Mouse (Mus musculus) heart, embryonic 14.5 days (tissue): ENCODE results near the gene Lhfpl3. TPM values are rescaled to one million over a fixed set of nuclear protein-coding genes. Genes with fewer than 3 reads are reported as not detected.

Experiments
- ATAC-seq: fragments of 200-750 bp; cut with Nextera tagmentation; 2 replicates; pipeline ENCODE4 v1.8.0; 2017; ENCODE audit warnings: low read depth, moderate TSS enrichment; ENCODE audit not compliant: insufficient number of reproducible peaks, insufficient read depth, low FRiP score
- H3K27ac ChIP-seq, 2 experiments: fragments of 200-500 bp in 1 of 2; fragments of 300-500 bp in 1 of 2; sonication (generic) in 1 of 2; replicated peaks in 1 of 2; 2 replicates each; pipeline ENCODE4 v1.5.1; 2012 to 2014; ENCODE audit warnings: low read depth in 2 of 2, low read length in 2 of 2, control low read depth in 1 of 2, mild to moderate bottlenecking in 1 of 2, mixed read lengths in 1 of 2; ENCODE audit not compliant: control insufficient read depth in 1 of 2, insufficient read depth in 1 of 2
- H3K27me3 ChIP-seq: fragments of 300-500 bp; sonication (generic); 2 replicates; pipeline ENCODE4 v1.6.1; 2014; ENCODE audit warnings: mild to moderate bottlenecking, low read length, control low read depth; ENCODE audit not compliant: control insufficient read depth, insufficient read depth
- H3K36me3 ChIP-seq: fragments of 300-500 bp; sonication (generic); 2 replicates; pipeline ENCODE4 v1.6.1; 2014; ENCODE audit warnings: mild to moderate bottlenecking, control low read depth, low read length, mixed read lengths; ENCODE audit not compliant: control insufficient read depth, insufficient read depth
- H3K4me1 ChIP-seq, 2 experiments: fragments of 200-500 bp in 1 of 2; fragments of 300-500 bp in 1 of 2; sonication (generic) in 1 of 2; 2 replicates each; pipeline ENCODE4 v1.6.1; 2012 to 2014; ENCODE audit warnings: low read length in 2 of 2, control low read depth in 1 of 2, mixed read lengths in 1 of 2; ENCODE audit not compliant: control insufficient read depth in 2 of 2, insufficient read depth in 2 of 2
- H3K4me2 ChIP-seq: fragments of 300-500 bp; sonication (generic); 2 replicates; pipeline ENCODE4 v1.6.1; 2014; ENCODE audit warnings: mild to moderate bottlenecking, low read length
- H3K4me3 ChIP-seq, 2 experiments: fragments of 200-500 bp in 1 of 2; fragments of 300-500 bp in 1 of 2; sonication (generic) in 1 of 2; 2 replicates each; pipeline ENCODE4 v1.5.1; 2012 to 2014; ENCODE audit warnings: low read length in 2 of 2, mild to moderate bottlenecking in 2 of 2, control low read depth in 1 of 2, low read depth in 1 of 2, moderate library complexity in 1 of 2; ENCODE audit not compliant: control insufficient read depth in 1 of 2, insufficient read depth in 1 of 2
- H3K9ac ChIP-seq: fragments of 300-500 bp; sonication (generic); 2 replicates; pipeline ENCODE4 v1.6.1; 2014; ENCODE audit warnings: mild to moderate bottlenecking, low read length
- H3K9me3 ChIP-seq: fragments of 300-500 bp; sonication (generic); 2 replicates; pipeline ENCODE4 v1.6.1; 2016; ENCODE audit warnings: low read length, control low read depth; ENCODE audit not compliant: control insufficient read depth
- WGBS: fragments of 180-500 bp; shearing (Covaris S2); extraction: QIAGEN DNeasy Blood & Tissue Kit; methylation state at CpG from one replicate; pipeline ENCODE4 v1.1.7; 2014; 5-methylcytosine and 5-hydroxymethylcytosine counted together
- polyA plus RNA-seq: library from polyadenylated mRNA; unstranded; fragments of >200 nt; fragmentation: Nextera tagmentation; extraction: Ambion mirVana; gene quantifications from 2 replicates; pipeline ENCODE4 v1.2.1, GENCODE M21; 2014

Lhfpl3 gene
- polyA plus RNA-seq, 1 experiment from 2014 or later: 0.16 TPM

DNA sequence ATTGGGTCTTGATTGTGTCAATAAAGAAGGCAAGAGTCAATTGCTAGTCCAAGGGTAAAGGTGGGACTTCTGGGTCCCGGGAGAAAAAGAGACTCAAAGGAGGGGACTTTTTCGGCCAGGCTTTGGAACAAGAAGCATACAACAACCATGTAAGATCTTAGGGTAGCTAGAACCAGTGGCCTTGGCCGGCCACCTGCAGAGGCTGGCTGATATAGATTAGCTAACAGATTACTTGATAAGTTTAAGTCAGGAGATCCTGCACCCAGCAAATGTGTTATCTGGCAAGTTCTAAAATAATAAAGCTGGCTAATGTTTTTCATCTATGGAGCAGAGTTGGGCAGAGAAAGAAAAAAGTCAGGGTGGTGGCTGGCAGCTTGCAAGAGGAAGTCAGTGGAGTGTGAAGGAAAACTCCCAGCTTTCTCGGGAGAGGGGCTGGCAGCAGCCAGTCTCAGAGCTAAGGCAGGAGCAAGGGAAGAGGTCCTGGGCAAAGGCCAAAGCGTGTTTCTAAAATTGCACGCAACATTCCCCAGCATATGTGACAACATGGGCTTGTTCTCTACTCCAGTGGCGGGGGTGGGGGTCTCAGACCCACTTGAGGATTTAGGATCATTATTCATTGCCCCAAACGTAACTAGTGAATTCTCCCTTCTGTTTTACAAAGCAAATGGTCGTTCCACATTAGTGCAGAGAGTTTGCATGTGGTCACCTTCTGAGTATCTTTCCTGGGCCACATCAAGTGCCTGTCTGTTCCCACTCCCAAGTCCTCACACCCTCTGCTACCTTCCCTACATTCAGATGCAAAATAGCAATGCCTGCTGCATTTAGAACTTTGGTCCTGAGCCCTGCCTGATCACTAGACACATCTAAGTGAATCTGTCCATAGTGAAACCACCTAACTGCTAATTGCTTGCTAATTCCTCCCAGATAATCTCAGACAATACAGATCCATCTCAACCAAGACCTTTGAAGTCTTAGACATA, 504.3 kb downstream of the Lhfpl3 start:
- 35% methylated on average over 9 of the region's 9 CpGs for WGBS
- Histone ChIP-seq H3K36me3 (no peaks in the 10 kb centered on the region), H3K27ac (peak overlapping the region; percentile 77 to 82), H3K9me3 (no peaks in the 10 kb centered on the region), H3K4me1 (peaks cover 19 to 24% of the 10 kb centered on the region in 2 experiments), H3K9ac (0 out of 2 replicates have a peak overlapping the region, but pooled peaks have one; percentile 14), H3K27me3 (no peaks in the 10 kb centered on the region), H3K4me3 (no peak overlapping the region), H3K4me2 (no peak overlapping the region)
- no peak for ATAC-seq

DNA sequence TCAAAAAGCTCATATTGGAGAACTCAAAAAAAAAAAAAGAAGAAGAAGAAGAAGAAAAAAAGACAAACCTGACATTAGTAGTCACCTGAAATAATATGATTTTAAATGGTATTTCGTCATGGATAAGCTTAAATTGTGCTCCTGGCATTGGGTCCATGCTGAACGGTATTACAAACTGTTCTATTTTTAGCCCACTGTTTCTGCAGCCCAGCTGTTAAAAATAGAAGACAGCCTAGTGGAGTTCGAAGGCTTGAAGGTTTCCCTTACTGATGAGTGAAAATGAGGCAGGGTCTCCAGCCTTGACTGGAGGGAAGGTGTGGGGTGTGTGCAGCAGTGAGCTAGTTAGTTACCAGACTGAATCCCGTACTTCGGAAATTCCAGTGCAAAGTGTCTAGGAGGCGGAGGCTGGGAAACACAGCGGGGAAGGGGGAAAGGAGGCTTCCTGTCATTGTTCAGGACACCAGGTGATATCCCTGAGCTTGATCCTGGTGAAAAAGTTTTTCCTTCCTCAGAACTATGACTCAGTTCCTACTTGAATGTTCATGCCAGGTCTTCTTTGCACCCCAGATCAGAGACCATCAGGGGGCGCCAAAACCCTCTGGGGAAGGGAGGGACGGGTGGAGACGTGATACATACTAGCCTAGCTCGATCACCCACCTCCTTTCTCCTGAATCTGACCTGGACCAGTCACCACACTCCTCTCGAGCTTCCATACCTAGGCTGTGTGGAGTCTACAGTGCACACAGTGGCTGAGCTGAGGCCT, 505.8 kb downstream of the Lhfpl3 start:
- Histone ChIP-seq H3K9me3 (no peaks in the 10 kb centered on the region), H3K4me1 (peaks cover 19 to 24% of the 10 kb centered on the region in 2 experiments), H3K36me3 (no peaks in the 10 kb centered on the region), H3K27ac (peak overlapping the region; percentile 89 to 93), H3K4me3 (peak overlapping the region; percentile 25 to 29), H3K9ac (peak overlapping the region; percentile 62), H3K4me2 (peak overlapping the region; percentile 58), H3K27me3 (no peaks in the 10 kb centered on the region)
- WGBS: 8% methylated on average over 12 of the region's 12 CpGs
- ATAC-seq: peak; percentile 83

GRCm38 (mm10) chr5:23255816-23256418, 510.1 kb downstream of the Lhfpl3 start:
- no peaks in the 10 kb centered on the region for H3K36me3 ChIP-seq
- peaks cover 9 to 12% of the 10 kb centered on the region in 2 experiments for H3K4me1 ChIP-seq
- no peak overlapping the region for H3K9ac ChIP-seq
- H3K4me3 ChIP-seq: no peak overlapping the region
- no peaks in the 10 kb centered on the region for H3K9me3 ChIP-seq
- H3K4me2 ChIP-seq: no peak overlapping the region
- 64% methylated on average over 3 of the region's 3 CpGs for WGBS
- no peaks in the 10 kb centered on the region for H3K27me3 ChIP-seq
- no peak overlapping the region for H3K27ac ChIP-seq
- ATAC-seq: no peak

DNA sequence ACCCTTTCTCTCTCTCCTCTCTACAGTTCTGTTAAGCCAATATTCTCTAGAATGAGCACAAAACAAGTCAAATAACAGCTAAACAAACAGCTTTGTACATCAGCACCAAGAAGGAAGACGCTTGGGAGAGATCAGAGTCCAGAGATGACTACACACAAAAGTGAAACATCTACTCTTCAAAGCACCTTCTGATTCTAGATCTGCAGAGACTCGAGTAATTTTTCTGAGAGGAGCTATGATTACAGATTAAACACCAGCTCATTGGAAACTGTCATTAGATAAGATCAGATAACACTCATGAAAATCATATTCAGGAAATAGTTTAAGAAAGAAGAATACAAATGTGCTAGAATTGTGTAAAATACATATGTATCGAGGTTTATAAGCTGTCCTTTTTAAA, 527.5 kb downstream of the Lhfpl3 start:
- no peak overlapping the region for H3K4me2 ChIP-seq
- H3K36me3 ChIP-seq: no peaks in the 10 kb centered on the region
- H3K9ac ChIP-seq: no peak overlapping the region
- no peak for ATAC-seq
- no peak overlapping the region for H3K4me3 ChIP-seq
- H3K4me1 ChIP-seq: no peaks in the 10 kb centered on the region
- H3K27ac ChIP-seq: no peak overlapping the region
- H3K27me3 ChIP-seq: no peaks in the 10 kb centered on the region
- 0 out of 2 replicates have a peak, but pooled peaks cover 2% of the 10 kb centered on the region for H3K9me3 ChIP-seq
- WGBS: 74% methylated on average over 3 of the region's 3 CpGs

- ATAC-seq: no peak
- Histone ChIP-seq H3K27me3 (no peaks in the 10 kb centered on the region), H3K9me3 (0 out of 2 replicates have a peak, but pooled peaks cover 2% of the 10 kb centered on the region), H3K27ac (no peak overlapping the region), H3K4me2 (no peak overlapping the region), H3K4me1 (no peaks in the 10 kb centered on the region), H3K36me3 (no peaks in the 10 kb centered on the region), H3K4me3 (no peak overlapping the region), H3K9ac (no peak overlapping the region)
- 88% methylated on average over 7 of the region's 7 CpGs for WGBS
These were observed 533.5 kb downstream of the Lhfpl3 start for GRCm38 (mm10) chr5:23279364-23279763.

DNA sequence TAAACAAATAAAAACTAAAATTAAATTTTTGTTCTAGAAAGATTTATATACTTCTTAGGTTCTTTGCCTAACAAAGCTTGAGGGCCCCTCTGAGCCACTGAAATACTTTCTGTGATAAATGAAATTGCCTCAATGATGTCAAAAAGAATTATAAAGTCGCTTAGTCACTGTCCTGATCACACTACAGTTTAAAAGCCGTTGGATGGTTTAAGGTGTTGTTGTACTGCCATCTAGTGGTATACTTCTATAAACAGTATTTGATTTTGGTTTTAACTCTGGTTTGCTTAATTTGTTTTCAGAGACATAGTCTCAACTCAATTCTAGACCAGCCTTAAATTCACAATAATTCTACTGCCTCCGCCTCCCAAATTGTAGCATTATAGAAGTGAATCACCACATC, 539.0 kb downstream of the Lhfpl3 start:
- no peaks in the 10 kb centered on the region for H3K4me1 ChIP-seq
- no peaks in the 10 kb centered on the region for H3K9me3 ChIP-seq
- H3K36me3 ChIP-seq: no peaks in the 10 kb centered on the region
- no peak overlapping the region for H3K9ac ChIP-seq
- no peaks in the 10 kb centered on the region for H3K27me3 ChIP-seq
- no peak overlapping the region for H3K4me3 ChIP-seq
- WGBS: 13% methylated on average over 3 of the region's 3 CpGs
- no peak overlapping the region for H3K27ac ChIP-seq
- ATAC-seq: no peak
- H3K4me2 ChIP-seq: no peak overlapping the region

- Histone ChIP-seq H3K4me3 (no peak overlapping the region), H3K27ac (no peak overlapping the region), H3K9me3 (no peaks in the 10 kb centered on the region), H3K27me3 (no peaks in the 10 kb centered on the region), H3K4me1 (no peaks in the 10 kb centered on the region), H3K9ac (no peak overlapping the region), H3K4me2 (no peak overlapping the region), H3K36me3 (no peaks in the 10 kb centered on the region)
- ATAC-seq: no peak
These were observed 543.3 kb downstream of the Lhfpl3 start for GRCm38 (mm10) chr5:23289149-23289548.
